Mouse (Mus musculus): ENCODE results near the gene Krtap28-10.

DNA sequence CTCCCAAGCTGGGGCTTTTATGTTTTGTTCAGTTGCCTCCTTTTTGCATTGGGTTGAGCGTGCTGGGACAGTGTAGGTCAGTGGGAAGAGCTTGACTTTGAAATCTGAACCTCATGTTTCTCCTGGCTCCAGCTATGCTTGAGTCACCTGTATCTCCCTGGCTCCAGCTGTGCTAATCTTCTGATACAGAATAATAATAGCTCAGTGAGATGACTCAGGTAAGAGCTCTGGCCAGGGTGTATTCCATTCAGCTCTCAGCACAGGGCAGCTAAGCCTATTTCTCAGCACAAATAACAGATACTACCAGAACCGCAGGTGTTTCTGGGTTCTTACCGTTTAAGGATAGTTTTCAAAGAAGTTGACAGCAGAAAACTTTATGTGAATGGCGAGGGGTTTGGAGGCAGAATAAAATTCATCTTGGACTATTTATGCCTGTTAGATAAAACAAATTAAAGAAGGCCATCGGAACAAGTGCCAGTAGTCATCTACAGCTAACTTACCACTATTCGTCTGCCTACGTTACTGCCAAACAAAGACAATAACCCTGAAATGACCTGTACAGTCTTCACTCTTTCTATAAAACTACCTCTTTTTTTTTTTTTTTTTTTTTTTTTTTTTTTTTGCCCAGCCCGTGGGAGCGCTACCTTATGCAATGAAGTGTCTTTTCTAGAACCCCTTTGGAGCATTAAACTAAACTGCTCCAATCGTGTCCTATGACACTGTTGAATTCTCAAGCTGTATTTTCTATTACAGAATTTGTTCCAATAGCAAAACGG lies 5.2 kb downstream of the Krtap28-10 start:
- TF ChIP-seq GATA1 (IDR thresholded peaks at IDR 0.05; ENCODE audit: borderline replicate concordance, low read length) (no peak), FLI1 (IDR thresholded peaks at IDR 0.05; ENCODE audit: low read length) (no peak)
